Mouse (Mus musculus) subcutaneous adipose tissue, adult 2 months (tissue): ENCODE measurements around the gene Egfl7. TPM values are rescaled to one million over a fixed set of nuclear protein-coding genes. Genes with fewer than 3 reads are reported as not detected.

Source experiments
- polyA plus RNA-seq: library from polyadenylated mRNA; depleted of rRNA; stranded (reverse); fragments of >200 nt; gene quantifications from 2 replicates; pipeline ENCODE4 v1.2.3, GENCODE M21; 2012; ENCODE audit warnings: low replicate concordance; rRNA removed

Gene Egfl7
- 452 and 898 TPM in 2 replicates for polyA plus RNA-seq

DNA sequence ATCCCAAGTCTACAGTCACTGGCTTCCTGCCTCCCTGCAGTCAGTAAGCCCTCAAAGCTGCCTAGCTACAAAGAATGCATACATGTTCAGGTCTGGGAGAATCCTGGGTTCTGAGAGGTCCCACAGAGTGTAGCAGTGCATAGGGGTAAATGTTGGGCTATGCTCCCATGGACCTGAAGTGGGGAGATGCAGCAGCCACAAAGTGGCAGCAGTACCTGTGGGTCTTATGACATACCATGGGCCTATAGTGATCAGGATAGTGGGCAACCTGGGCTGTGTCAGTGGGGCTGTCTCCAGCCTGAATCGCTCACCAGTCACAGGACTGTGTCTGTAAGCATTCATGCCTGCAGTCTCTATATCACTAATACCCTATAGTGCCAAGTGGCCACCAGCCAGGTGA is at the start of gene Egfl7:
Gene Egfl7 (plus strand): TSS at position 301 of the 400 bp plus-strand sequence.

GRCm38 (mm10) chr2:26586294-26587043 is 6.7 kb downstream of the Egfl7 start, which contains the start of gene Gm20532:
Gm20532 (plus strand) TSS chr2:26586639.

DNA sequence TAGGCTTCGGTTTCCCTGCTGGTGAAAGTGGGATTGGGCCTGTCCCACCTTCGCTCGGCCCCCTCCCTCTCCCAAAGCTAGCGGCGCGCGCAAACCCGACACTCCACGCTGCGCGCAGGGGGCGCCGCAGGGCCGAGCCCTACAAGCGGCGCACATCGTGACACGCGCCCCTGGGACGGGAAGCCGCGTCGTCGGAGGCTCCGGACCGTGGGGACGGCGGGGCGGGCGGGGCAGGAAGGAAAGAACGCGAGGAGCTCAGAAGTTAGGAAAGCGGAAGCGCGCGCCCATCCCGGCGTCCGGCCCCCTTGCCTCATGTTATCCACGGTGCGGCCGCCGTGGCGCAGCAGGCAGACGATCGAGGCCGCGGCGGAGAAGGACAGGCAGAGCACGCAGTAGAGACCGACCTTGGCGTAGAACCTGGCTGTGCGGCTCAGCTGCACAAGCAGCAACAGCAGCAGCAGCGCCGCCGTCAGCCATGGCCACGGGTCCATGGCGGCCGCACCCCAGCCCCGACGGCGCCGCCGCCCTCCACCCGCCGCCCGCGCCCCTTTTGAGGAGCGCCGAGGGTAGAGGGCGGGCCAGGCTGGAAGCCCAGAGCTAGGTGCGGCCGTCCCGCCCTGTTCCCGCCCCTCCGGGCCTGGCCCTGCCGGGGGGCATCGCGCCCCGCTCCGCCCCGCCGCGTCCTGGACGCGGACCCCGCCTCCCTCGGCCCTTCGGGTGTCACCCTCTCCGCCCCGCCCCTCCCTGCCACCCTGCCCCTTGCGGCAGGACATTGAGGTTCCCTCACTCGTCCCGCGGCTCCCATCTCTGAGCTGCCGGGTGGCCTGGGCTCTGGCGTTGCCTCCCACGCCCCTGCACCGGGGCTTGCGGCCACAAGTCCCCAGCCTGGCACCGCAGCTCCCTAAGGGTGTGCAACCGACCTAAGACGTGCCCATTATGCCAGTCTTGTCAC is 24.2 kb downstream of the Egfl7 start, which contains the start of gene Agpat2:
Gene Agpat2 (minus strand): TSS at position 698 of the 952 bp plus-strand sequence.

DNA sequence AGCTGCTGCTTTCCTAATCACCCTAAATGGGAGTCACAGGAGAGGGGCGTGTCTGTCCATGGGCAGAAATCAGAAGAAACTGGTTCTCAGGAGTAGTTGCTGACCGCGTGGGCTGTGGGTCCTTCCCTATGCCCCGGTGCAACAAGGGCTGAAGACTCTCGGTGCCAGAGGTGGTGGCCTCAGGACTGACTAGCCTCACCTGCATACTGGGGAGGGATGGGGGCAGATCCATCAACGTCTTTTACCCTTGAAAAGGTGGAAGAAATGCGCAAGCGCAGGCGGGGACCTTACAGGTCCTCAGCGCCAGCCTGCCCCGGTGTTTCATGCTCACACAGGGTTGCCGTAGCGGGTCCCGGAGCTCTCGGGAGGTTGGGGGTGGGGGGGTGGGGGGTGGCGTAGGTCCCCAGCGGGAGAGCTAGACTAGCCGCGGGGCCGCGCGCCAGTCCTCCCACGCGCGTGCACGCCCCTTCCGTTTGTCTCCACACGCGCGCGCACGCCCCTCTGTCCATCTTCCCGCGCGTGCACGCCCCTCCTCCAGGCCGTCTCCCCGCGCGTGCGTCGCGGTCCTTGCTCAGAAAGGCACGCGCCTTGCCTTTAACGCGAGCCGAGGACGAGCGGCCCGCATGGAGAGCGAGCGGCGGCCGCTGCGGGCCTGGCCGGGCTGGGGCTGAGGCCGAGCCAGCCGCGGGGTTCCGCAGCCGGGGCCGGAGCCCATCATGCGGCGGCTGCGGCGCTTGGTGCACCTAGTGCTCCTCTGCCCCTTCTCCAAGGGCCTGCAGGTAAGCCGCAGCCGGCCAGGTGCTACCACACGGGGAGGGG is 48.3 kb downstream of the Egfl7 start, which contains the start of gene Fam69b:
Gene Fam69b (plus strand): TSS at position 537 of the 819 bp plus-strand sequence.

Other genes starting within 250 kb of the Egfl7 start
- gene Dnlz, start 227.9 kb upstream of the Egfl7 start, polyA plus RNA-seq, result 29.0 and 35.4 TPM in 2 replicates
- 5.6 and 7.3 TPM in 2 replicates for gene Card9, start 219.1 kb upstream of the Egfl7 start, polyA plus RNA-seq
- gene Snapc4, start 199.4 kb upstream of the Egfl7 start, polyA plus RNA-seq, result 27.9 and 57.8 TPM in 2 replicates
- 101 and 135 TPM in 2 replicates for gene Entr1, start 190.7 kb upstream of the Egfl7 start, polyA plus RNA-seq
- gene Pmpca, start 190.7 kb upstream of the Egfl7 start, polyA plus RNA-seq, result 53.8 and 54.1 TPM in 2 replicates
- gene Inpp5e, start 170.8 kb upstream of the Egfl7 start, polyA plus RNA-seq, result 24.4 and 34.8 TPM in 2 replicates
- 64.2 and 91.7 TPM in 2 replicates for gene Sec16a, start 134.8 kb upstream of the Egfl7 start, polyA plus RNA-seq
- 46.1 and 48.7 TPM in 2 replicates for gene Notch1, start 63.4 kb upstream of the Egfl7 start, polyA plus RNA-seq
- gene Gm20532, start 6.6 kb downstream of the Egfl7 start, polyA plus RNA-seq, result not detected in 2 replicates
- 1,001 and 1,831 TPM in 2 replicates for gene Agpat2, start 24.4 kb downstream of the Egfl7 start, polyA plus RNA-seq
- gene Fam69b, start 48.4 kb downstream of the Egfl7 start, polyA plus RNA-seq, result 39.7 and 59.8 TPM in 2 replicates
- gene Lcn4, start 91.3 kb downstream of the Egfl7 start, polyA plus RNA-seq, result not detected in 2 replicates